Mouse (Mus musculus) liver, embryonic 11.5 days (tissue): ENCODE measurements around the gene BC051142. TPM values are rescaled to one million over a fixed set of nuclear protein-coding genes. Genes with fewer than 3 reads are reported as not detected.
"Not testable (repeated sequence)": the region's sequence is repeated elsewhere in the genome, so short reads cannot be mapped to it uniquely, and the experiment has no call there.

ENCODE experiments used
- ATAC-seq: fragments of 200-750 bp; cut with Nextera tagmentation; replicated peaks from 2 replicates; pipeline ENCODE4 v1.8.0; 2017; ENCODE audit warnings: moderate number of reproducible peaks, mild to moderate bottlenecking, moderate TSS enrichment, moderate library complexity; ENCODE audit not compliant: low FRiP score
- DNase-seq: peaks from one replicate; pipeline ENCODE4 v3.0.0-alpha.2; 2017; ENCODE audit warnings: low spot score
- H3K27ac ChIP-seq: fragments of 300-500 bp; sonication (generic); 2 replicates; pipeline ENCODE4 v1.5.1; 2014; ENCODE audit warnings: mild to moderate bottlenecking, low read depth, low read length, control low read depth
- H3K27me3 ChIP-seq: fragments of 300-500 bp; sonication (generic); replicated peaks from 2 replicates; pipeline ENCODE4 v1.6.1; 2014; ENCODE audit warnings: low read length, mixed read lengths; ENCODE audit not compliant: control insufficient read depth, insufficient read depth
- H3K36me3 ChIP-seq: fragments of 300-500 bp; sonication (generic); 2 replicates; pipeline ENCODE4 v1.6.1; 2014; ENCODE audit warnings: mild to moderate bottlenecking, low read length, moderate library complexity, mixed read lengths; ENCODE audit not compliant: control insufficient read depth, insufficient read depth
- H3K4me1 ChIP-seq: fragments of 300-500 bp; sonication (generic); replicated peaks from 2 replicates; pipeline ENCODE4 v1.6.1; 2014; ENCODE audit warnings: low read length, mixed read lengths; ENCODE audit not compliant: control insufficient read depth, insufficient read depth
- H3K4me2 ChIP-seq: fragments of 300-500 bp; sonication (generic); 2 replicates; pipeline ENCODE4 v1.6.1; 2014; ENCODE audit warnings: mild to moderate bottlenecking, control low read depth, moderate library complexity
- H3K4me3 ChIP-seq: fragments of 300-500 bp; sonication (generic); 2 replicates; pipeline ENCODE4 v1.5.1; 2014; ENCODE audit warnings: low read depth, low read length, control low read depth
- H3K9ac ChIP-seq: fragments of 300-500 bp; sonication (generic); 2 replicates; pipeline ENCODE4 v1.6.1; 2014; ENCODE audit warnings: low read depth, low read length, control low read depth
- H3K9me3 ChIP-seq: fragments of 300-500 bp; sonication (generic); 2 replicates; pipeline ENCODE4 v1.6.1; 2016; ENCODE audit warnings: low read length, inconsistent platforms, mixed read lengths; ENCODE audit not compliant: control insufficient read depth
- WGBS: fragments of 180-500 bp; shearing (Covaris S2); extraction: QIAGEN DNeasy Blood & Tissue Kit; methylation state at CpG from one replicate; pipeline ENCODE4 v1.1.7; 2014; 5-methylcytosine and 5-hydroxymethylcytosine counted together
- polyA plus RNA-seq: library from polyadenylated mRNA; unstranded; fragments of >200 nt; fragmentation: Nextera tagmentation; extraction: Ambion mirVana; gene quantifications from 2 replicates; pipeline ENCODE4 v1.2.1, GENCODE M21; 2014

BC051142 gene
- polyA plus RNA-seq, 1 experiment from 2014 or later = 0.41 TPM

DNA sequence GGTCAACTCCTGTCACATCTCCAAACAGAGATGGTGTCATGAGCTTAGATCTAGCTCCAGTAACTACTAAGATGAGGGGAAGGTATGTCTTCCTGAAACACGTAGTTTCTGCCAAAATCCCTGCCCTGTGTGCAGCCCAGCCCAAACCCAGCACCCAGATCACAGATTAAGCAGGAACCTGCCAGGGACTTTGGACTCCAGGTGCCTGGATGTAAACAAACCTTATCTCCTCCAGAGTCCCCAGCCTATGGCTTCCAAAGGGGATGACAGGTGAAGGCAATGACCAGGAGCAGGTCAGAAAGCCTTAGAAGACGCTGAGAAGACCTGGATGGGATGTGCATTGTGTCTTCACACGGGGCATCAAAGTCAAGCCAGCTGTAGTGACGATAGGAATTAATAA lies 99.1 kb downstream of the BC051142 start:
- not testable (repeated sequence) for ATAC-seq, H3K9ac ChIP-seq, H3K9me3 ChIP-seq, H3K4me1 ChIP-seq, H3K27me3 ChIP-seq, H3K4me2 ChIP-seq, DNase-seq, H3K36me3 ChIP-seq, H3K4me3 ChIP-seq, H3K27ac ChIP-seq
- 49% methylated on average over 3 of the region's 4 CpGs for WGBS

- Histone ChIP-seq H3K4me3 (no peak overlapping the region), H3K27me3 (no peaks in the 10 kb centered on the region), H3K36me3 (no peaks in the 10 kb centered on the region), H3K4me1 (no peaks in the 10 kb centered on the region), H3K9ac (no peak overlapping the region), H3K4me2 (no peak overlapping the region), H3K9me3 (no peaks in the 10 kb centered on the region), H3K27ac (no peak overlapping the region)
- ATAC-seq (no peak), DNase-seq (no peak)
Measured at GRCm38 (mm10) chr17:34507591-34507990, 109.0 kb downstream of the BC051142 start.

Other genes with a start within 250 kb of the BC051142 start
- gene H2-DMb1, start 245.7 kb upstream of the BC051142 start, polyA plus RNA-seq = 0.19 and 0.43 TPM in 2 replicates
- gene Tap1, start 211.3 kb upstream of the BC051142 start, polyA plus RNA-seq = 1.5 and 1.8 TPM in 2 replicates
- 2.3 and 4.0 TPM in 2 replicates for gene Psmb9, start 211.1 kb upstream of the BC051142 start, polyA plus RNA-seq
- gene Psmb8, start 201.1 kb upstream of the BC051142 start, polyA plus RNA-seq = 8.4 and 10.3 TPM in 2 replicates
- 6.6 and 7.4 TPM in 2 replicates for gene Tap2, start 195.3 kb upstream of the BC051142 start, polyA plus RNA-seq
- gene H2-Ob, start 159.9 kb upstream of the BC051142 start, polyA plus RNA-seq = not detected in 2 replicates
- 3.9 and 4.1 TPM in 2 replicates for gene H2-Ab1, start 141.1 kb upstream of the BC051142 start, polyA plus RNA-seq
- gene H2-Aa, start 111.0 kb upstream of the BC051142 start, polyA plus RNA-seq = not detected in 2 replicates
- gene H2-Eb1, start 93.0 kb upstream of the BC051142 start, polyA plus RNA-seq = 0.23 and 0.63 TPM in 2 replicates
- gene H2-Eb2, start 73.2 kb upstream of the BC051142 start, polyA plus RNA-seq = not detected in 2 replicates
- not detected in 2 replicates for gene Btnl2, start 44.0 kb upstream of the BC051142 start, polyA plus RNA-seq
- gene Btnl1, start 21.7 kb upstream of the BC051142 start, polyA plus RNA-seq = not detected in 2 replicates
- gene Btnl4, start 78.5 kb downstream of the BC051142 start, polyA plus RNA-seq = not detected in 2 replicates
- not detected in 2 replicates for gene Btnl6, start 118.5 kb downstream of the BC051142 start, polyA plus RNA-seq
- 2.2 and 4.1 TPM in 2 replicates for gene Notch4, start 165.4 kb downstream of the BC051142 start, polyA plus RNA-seq
- gene Gpsm3, start 191.0 kb downstream of the BC051142 start, polyA plus RNA-seq = 18.5 and 19.8 TPM in 2 replicates
- gene Pbx2, start 192.4 kb downstream of the BC051142 start, polyA plus RNA-seq = 10.4 and 11.4 TPM in 2 replicates
- gene Ager, start 199.0 kb downstream of the BC051142 start, polyA plus RNA-seq = 1.3 and 1.7 TPM in 2 replicates
- 109 TPM in 2 replicates for gene Rnf5, start 204.9 kb downstream of the BC051142 start, polyA plus RNA-seq
- 57.2 and 64.8 TPM in 2 replicates for gene Agpat1, start 205.4 kb downstream of the BC051142 start, polyA plus RNA-seq
- 1.2 and 1.6 TPM in 2 replicates for gene Egfl8, start 217.2 kb downstream of the BC051142 start, polyA plus RNA-seq
- gene Ppt2, start 229.7 kb downstream of the BC051142 start, polyA plus RNA-seq = 23.1 and 25.8 TPM in 2 replicates
- gene Prrt1, start 230.7 kb downstream of the BC051142 start, polyA plus RNA-seq = not detected in 2 replicates
- 9.5 and 9.7 TPM in 2 replicates for gene Fkbpl, start 245.9 kb downstream of the BC051142 start, polyA plus RNA-seq
- 39.9 and 48.5 TPM in 2 replicates for gene Atf6b, start 248.3 kb downstream of the BC051142 start, polyA plus RNA-seq